Mouse (Mus musculus): ENCODE data around the gene Ube2k.

DNA sequence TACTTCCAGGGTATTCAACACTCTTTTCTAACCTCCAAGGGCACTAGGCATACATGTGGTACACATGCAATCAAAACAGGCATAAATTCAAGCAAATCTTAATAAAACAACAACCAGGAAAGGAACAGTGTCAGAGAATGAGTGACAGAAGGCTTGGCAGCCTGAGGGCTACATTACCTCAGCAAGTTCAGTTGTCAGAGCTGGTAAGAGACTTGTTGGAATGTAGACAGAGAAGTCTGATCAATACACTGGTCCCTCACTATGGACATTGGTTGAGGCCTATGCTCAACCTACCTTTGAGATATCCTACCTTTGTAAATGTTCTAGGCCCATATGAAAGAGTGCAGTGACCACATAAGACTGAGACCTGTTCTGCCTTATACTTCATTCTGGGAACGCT is 69.8 kb downstream of the Ube2k start:
- TF ChIP-seq CTCF (conservative IDR thresholded peaks at IDR 0.05; ENCODE audit: low read length) (no peak), POU5F1 (IDR thresholded peaks at IDR 0.05; ENCODE audit: borderline replicate concordance, low read length) (no peak)
